8 mouse cellular contexts compared by ENCODE assay signal in the genomic region with DNA sequence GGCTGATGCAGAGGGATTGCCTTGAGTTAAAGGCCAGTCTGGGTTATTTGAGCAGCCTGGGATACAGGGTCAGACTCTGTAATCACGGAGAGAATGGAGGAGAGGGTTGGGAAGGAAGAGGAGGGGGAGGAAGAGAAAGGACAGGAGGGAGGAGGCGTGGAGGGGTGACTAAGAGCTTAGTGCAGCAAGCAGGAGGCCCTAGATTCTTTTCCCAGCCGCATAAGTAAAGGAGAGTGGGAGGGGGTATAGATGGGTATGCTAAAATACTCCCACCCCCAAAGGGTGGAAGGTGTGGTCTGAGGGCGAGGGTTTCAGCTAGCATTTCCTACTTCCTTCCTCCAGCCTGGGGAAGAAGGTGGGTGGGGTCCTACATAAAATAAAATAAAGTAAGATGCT. TPM values are rescaled to one million over a fixed set of nuclear protein-coding genes. Genes with fewer than 3 reads are reported as not detected.
DNase-seq lines count a peak whose midpoint lies in the region; ATAC-seq and TF ChIP-seq lines count a peak whose summit lies in the region.

No protein-coding gene starts in this region.

- no peak for TF ChIP-seq POLR2A in small intestine, adult 2 months (IDR thresholded peaks at IDR 0.05; ENCODE audit: low read depth, low read length)

- no peak for TF ChIP-seq CTCF in forebrain, postnatal 0 days (IDR thresholded peaks at IDR 0.05; ENCODE audit: low read depth)
- TF ChIP-seq CTCF in intestine, postnatal 0 days (IDR thresholded peaks at IDR 0.05; ENCODE audit: low read depth): no peak
- TF ChIP-seq CTCF in small intestine, adult 2 months (IDR thresholded peaks at IDR 0.05; ENCODE audit: extremely low read depth, insufficient read length, insufficient replicate concordance, low read depth, low read length): no peak

- peaks cover 50% of the 10 kb centered on the region for H3K27me3 ChIP-seq in forebrain, embryonic 12.5 days
- peaks cover 13% of the 10 kb centered on the region for H3K27me3 ChIP-seq in forebrain, postnatal 0 days (ENCODE audit: insufficient read depth, low read length)
- H3K27me3 ChIP-seq in lung, embryonic 16.5 days (ENCODE audit: control insufficient read depth, insufficient read depth, low read depth, low read length): no peaks in the 10 kb centered on the region
- H3K27me3 ChIP-seq in intestine, postnatal 0 days (replicated peaks; ENCODE audit: control insufficient read depth, insufficient read depth, low read length): no peaks in the 10 kb centered on the region
- H3K27me3 ChIP-seq in small intestine, adult 2 months (ENCODE audit: control insufficient read depth, insufficient read depth, low read length): no peaks in the 10 kb centered on the region

- 17% methylated on average over 4 of the region's 4 CpGs for WGBS in forebrain, embryonic 12.5 days
- WGBS in forebrain, postnatal 0 days: 38% methylated on average over 4 of the region's 4 CpGs
- 38% methylated on average over 4 of the region's 4 CpGs for WGBS in lung, embryonic 16.5 days
- 28% methylated on average over 4 of the region's 4 CpGs for WGBS in intestine, postnatal 0 days
- WGBS in small intestine, adult 2 months: 47% methylated on average over 4 of the region's 4 CpGs

- H3K4me2 ChIP-seq in forebrain, embryonic 12.5 days: peak overlapping the region; percentile 77; the same call in 1 of the 2 replicates
- H3K4me2 ChIP-seq in forebrain, postnatal 0 days (ENCODE audit: low read depth): no peak overlapping the region
- H3K4me2 ChIP-seq in lung, embryonic 16.5 days (ENCODE audit: low read depth, low read length): peak overlapping the region; percentile 81; the same call in 1 of the 2 replicates
- H3K4me2 ChIP-seq in intestine, postnatal 0 days (replicated peaks; ENCODE audit: low read depth): peak overlapping the region; percentile 76

- no peaks in the 10 kb centered on the region for H3K36me3 ChIP-seq in forebrain, embryonic 12.5 days (replicated peaks)
- no peaks in the 10 kb centered on the region for H3K36me3 ChIP-seq in forebrain, postnatal 0 days (ENCODE audit: insufficient read depth)
- no peaks in the 10 kb centered on the region for H3K36me3 ChIP-seq in lung, embryonic 16.5 days (ENCODE audit: control insufficient read depth, insufficient read depth, low read length)
- H3K36me3 ChIP-seq in intestine, postnatal 0 days (ENCODE audit: control insufficient read depth, insufficient read depth): no peaks in the 10 kb centered on the region
- no peaks in the 10 kb centered on the region for H3K36me3 ChIP-seq in small intestine, adult 2 months (ENCODE audit: control insufficient read depth, insufficient read depth, low read length)

- H3K9me3 ChIP-seq in forebrain, embryonic 12.5 days: no peaks in the 10 kb centered on the region
- H3K9me3 ChIP-seq in forebrain, postnatal 0 days (ENCODE audit: low read length): no peaks in the 10 kb centered on the region
- H3K9me3 ChIP-seq in lung, embryonic 16.5 days (ENCODE audit: control insufficient read depth, low read length): no peaks in the 10 kb centered on the region
- no peaks in the 10 kb centered on the region for H3K9me3 ChIP-seq in intestine, postnatal 0 days (ENCODE audit: control insufficient read depth)

- H3K27ac ChIP-seq in forebrain, embryonic 12.5 days: no peak overlapping the region
- H3K27ac ChIP-seq in forebrain, postnatal 0 days (ENCODE audit: low read depth, low read length): no peak overlapping the region
- H3K27ac ChIP-seq in lung, embryonic 16.5 days (ENCODE audit: low read length): no peak overlapping the region
- peak overlapping the region; percentile 96 for H3K27ac ChIP-seq in intestine, postnatal 0 days (ENCODE audit: low read depth, low read length)
- H3K27ac ChIP-seq in small intestine, adult 2 months (ENCODE audit: insufficient read depth, low read depth, low read length): peak overlapping the region; percentile 66

- no peak for DNase-seq in forebrain, postnatal 0 days
- DNase-seq in lung, postnatal 14 days: no peak
- no peak for DNase-seq in right cerebral cortex, postnatal 4 days
- no peak for DNase-seq in layer of hippocampus, adult 9-10 months (ENCODE audit: low spot score)

- no peak for ATAC-seq in forebrain, embryonic 12.5 days (ENCODE audit: low FRiP score)
- no peak for ATAC-seq in forebrain, postnatal 0 days
- peak; percentile 13; the same call in 1 of the 2 replicates for ATAC-seq in lung, embryonic 16.5 days (ENCODE audit: low read depth)
- ATAC-seq in intestine, postnatal 0 days: no peak

- peaks cover 23% of the 10 kb centered on the region for H3K4me1 ChIP-seq in forebrain, embryonic 12.5 days
- H3K4me1 ChIP-seq in forebrain, postnatal 0 days (ENCODE audit: insufficient read depth): peaks cover 9% of the 10 kb centered on the region; the same call in 1 of the 2 replicates
- peaks cover 16% of the 10 kb centered on the region for H3K4me1 ChIP-seq in lung, embryonic 16.5 days (replicated peaks; ENCODE audit: control insufficient read depth, insufficient read depth, low read length)
- H3K4me1 ChIP-seq in intestine, postnatal 0 days (replicated peaks; ENCODE audit: control insufficient read depth, insufficient read depth, low read length): peaks cover 10% of the 10 kb centered on the region; the same call in 1 of the 2 replicates
- peaks cover 32% of the 10 kb centered on the region for H3K4me1 ChIP-seq in small intestine, adult 2 months (ENCODE audit: control insufficient read depth, insufficient read depth, insufficient read length, low read length)

- no peak overlapping the region for H3K9ac ChIP-seq in forebrain, embryonic 12.5 days
- no peak overlapping the region for H3K9ac ChIP-seq in forebrain, postnatal 0 days
- no peak overlapping the region for H3K9ac ChIP-seq in lung, embryonic 16.5 days (ENCODE audit: low read length)
- 0 out of 2 replicates have a peak overlapping the region, but pooled peaks have one; percentile 77 for H3K9ac ChIP-seq in intestine, postnatal 0 days (ENCODE audit: low read depth, low read length)

- peak overlapping the region; percentile 42 for H3K4me3 ChIP-seq in forebrain, embryonic 12.5 days (replicated peaks)
- H3K4me3 ChIP-seq in forebrain, postnatal 0 days (ENCODE audit: low read depth, low read length): no peak overlapping the region
- H3K4me3 ChIP-seq in lung, embryonic 16.5 days (ENCODE audit: low read length): no peak overlapping the region
- H3K4me3 ChIP-seq in intestine, postnatal 0 days (ENCODE audit: low read depth, low read length): peak overlapping the region; percentile 54
- H3K4me3 ChIP-seq in small intestine, adult 2 months (ENCODE audit: low read depth, low read length): no peak overlapping the region

RNA-seq across cellular contexts. Expression of a gene that starts 0.4 kb away (rescaled TPM):
- 5.2 and 5.3 TPM in 2 replicates for polyA plus RNA-seq in forebrain, embryonic 12.5 days (2016; fragmentation: Nextera tagmentation; extraction: Ambion mirVana)
- 3.3 and 6.0 TPM in 2 replicates for total RNA-seq in forebrain, postnatal 0 days (2014; rRNA removed)
- 6.8 and 9.7 TPM in 2 replicates for polyA plus RNA-seq in forebrain, postnatal 0 days (2015; fragmentation: Nextera tagmentation; extraction: Ambion mirVana)
- 11.4 and 13.6 TPM in 2 replicates for polyA plus RNA-seq in lung, embryonic 16.5 days (2015; fragmentation: Nextera tagmentation; extraction: Ambion mirVana)
- 593 and 673 TPM in 2 replicates for polyA plus RNA-seq in intestine, postnatal 0 days (2015; fragmentation: Nextera tagmentation; extraction: Ambion mirVana)
- 121 and 171 TPM in 2 replicates for polyA plus RNA-seq in small intestine, adult 2 months (2012; rRNA removed)

RNA-seq across cellular contexts. Expression of a gene that starts 46.6 kb away (rescaled TPM):
- 921 and 969 TPM in 2 replicates for polyA plus RNA-seq in forebrain, embryonic 12.5 days (2016; fragmentation: Nextera tagmentation; extraction: Ambion mirVana)
- total RNA-seq in forebrain, postnatal 0 days (2014; rRNA removed): 533 and 625 TPM in 2 replicates
- polyA plus RNA-seq in forebrain, postnatal 0 days (2015; fragmentation: Nextera tagmentation; extraction: Ambion mirVana): 1,729 and 1,732 TPM in 2 replicates
- 457 and 459 TPM in 2 replicates for polyA plus RNA-seq in lung, embryonic 16.5 days (2015; fragmentation: Nextera tagmentation; extraction: Ambion mirVana)
- 3,066 and 3,164 TPM in 2 replicates for polyA plus RNA-seq in intestine, postnatal 0 days (2015; fragmentation: Nextera tagmentation; extraction: Ambion mirVana)
- polyA plus RNA-seq in small intestine, adult 2 months (2012; rRNA removed): 419 and 468 TPM in 2 replicates

RNA-seq across cellular contexts. Expression of a gene that starts 46.7 kb away (rescaled TPM):
- polyA plus RNA-seq in forebrain, embryonic 12.5 days (2016; fragmentation: Nextera tagmentation; extraction: Ambion mirVana): 23.7 and 30.2 TPM in 2 replicates
- total RNA-seq in forebrain, postnatal 0 days (2014; rRNA removed): 2.3 and 4.6 TPM in 2 replicates
- 16.7 and 24.2 TPM in 2 replicates for polyA plus RNA-seq in forebrain, postnatal 0 days (2015; fragmentation: Nextera tagmentation; extraction: Ambion mirVana)
- 18.1 and 18.7 TPM in 2 replicates for polyA plus RNA-seq in lung, embryonic 16.5 days (2015; fragmentation: Nextera tagmentation; extraction: Ambion mirVana)
- 8.2 and 8.7 TPM in 2 replicates for polyA plus RNA-seq in intestine, postnatal 0 days (2015; fragmentation: Nextera tagmentation; extraction: Ambion mirVana)
- polyA plus RNA-seq in small intestine, adult 2 months (2012; rRNA removed): not detected in 2 replicates

Comparison
In these comparisons a context has a peak if more than half of its experiments do, and no peak if none do; other contexts are left out.
1. H3K4me3 ChIP-seq: peak in forebrain, embryonic 12.5 days (single experiment) and intestine, postnatal 0 days (single experiment); none in forebrain, postnatal 0 days (single experiment), lung, embryonic 16.5 days (single experiment) and small intestine, adult 2 months (single experiment).
2. H3K27ac ChIP-seq: peak in intestine, postnatal 0 days (single experiment) and small intestine, adult 2 months (single experiment); none in forebrain, embryonic 12.5 days (single experiment), forebrain, postnatal 0 days (single experiment) and lung, embryonic 16.5 days (single experiment).